Mouse (Mus musculus): Measurements from ENCODE around the gene Gm17490.

GRCm38 (mm10) chr2:11604911-11605310 is 21.2 kb downstream of the Gm17490 start:
- TF ChIP-seq CTCF (IDR thresholded peaks at IDR 0.05; ENCODE audit: low read depth, low read length) = no peak
- TF ChIP-seq GATA1 (IDR thresholded peaks at IDR 0.05; ENCODE audit: borderline replicate concordance, low read length) = no peak
- no peak for TF ChIP-seq TAL1 (conservative IDR thresholded peaks at IDR 0.05; ENCODE audit: low read depth, low read length)
- no peak for TF ChIP-seq GATA2 (IDR thresholded peaks at IDR 0.05; ENCODE audit: borderline replicate concordance, low read depth, low read length)

Measured in G1E (cell line).